Mouse (Mus musculus): ENCODE measurements around the gene Mrm2. TPM values are rescaled to one million over a fixed set of nuclear protein-coding genes. Genes with fewer than 3 reads are reported as not detected.

The Mrm2 gene
- polyA plus RNA-seq, 1 experiment from 2014 or later, result 20.3 TPM

DNA sequence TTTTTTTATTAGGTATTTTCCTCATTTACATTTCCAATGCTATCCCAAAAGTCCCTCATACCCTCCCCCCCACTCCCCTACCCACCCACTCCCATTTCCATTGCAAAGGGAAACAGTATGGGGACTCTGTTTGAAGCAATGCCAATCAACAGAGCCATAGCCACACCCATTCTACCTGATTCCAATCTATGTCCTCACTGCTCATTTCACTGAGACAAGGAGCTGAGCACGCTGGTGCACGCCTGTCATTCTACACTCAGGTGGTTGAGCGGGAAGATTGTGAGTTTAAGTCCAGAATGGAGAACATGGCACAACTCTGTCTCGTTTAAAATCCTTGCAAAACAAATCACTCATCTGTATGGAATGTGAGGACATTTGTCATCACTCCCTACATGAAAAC is 821 bp upstream of the Mrm2 start:
- Histone ChIP-seq H3K36me3 (ENCODE audit: control insufficient read depth, insufficient read depth, low read length) (peaks cover 12% of the 10 kb centered on the region), H3K9me3 (ENCODE audit: control insufficient read depth, low read length) (no peaks in the 10 kb centered on the region), H3K27me3 (ENCODE audit: control insufficient read depth, insufficient read depth, low read length) (no peaks in the 10 kb centered on the region), H3K27ac (replicated peaks; ENCODE audit: low read depth, low read length) (no peak overlapping the region; the same call in 1 of the 2 replicates), H3K4me1 (ENCODE audit: control insufficient read depth, insufficient read depth, low read length) (peaks cover 7% of the 10 kb centered on the region), H3K4me2 (ENCODE audit: low read length) (no peak overlapping the region; the same call in 1 of the 2 replicates), H3K4me3 (replicated peaks; ENCODE audit: low read depth, low read length) (no peak overlapping the region), H3K9ac (replicated peaks; ENCODE audit: low read length) (no peak overlapping the region)
- ATAC-seq (ENCODE audit: low FRiP score, low TSS enrichment), result no peak
- no peak for DNase-seq
- WGBS, result 75% methylated on average over 4 of the region's 4 CpGs

DNA sequence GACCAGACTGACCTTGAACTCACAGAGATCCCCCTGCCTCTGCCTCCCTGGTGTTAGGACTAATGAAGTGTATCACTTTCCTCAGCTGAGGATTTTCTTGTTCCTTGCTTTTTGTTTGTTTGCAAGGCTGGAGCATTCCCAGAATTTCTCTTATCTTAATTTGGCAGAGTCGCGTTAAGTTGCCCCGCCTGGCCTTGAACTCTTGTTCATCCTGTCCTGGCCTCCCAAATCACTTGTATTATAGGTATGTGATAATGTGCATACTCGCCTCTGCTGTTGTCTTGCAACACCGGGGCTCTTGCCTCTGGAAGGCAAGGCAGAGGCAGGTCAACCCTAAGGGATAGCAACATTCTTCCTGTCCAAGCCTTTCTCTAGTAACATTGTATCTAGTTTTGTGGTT is 7.6 kb downstream of the Mrm2 start:
- peaks cover 16% of the 10 kb centered on the region for H3K36me3 ChIP-seq (ENCODE audit: control insufficient read depth, insufficient read depth, low read length)
- H3K9ac ChIP-seq (replicated peaks; ENCODE audit: low read length), result no peak overlapping the region
- no peak for DNase-seq
- no peaks in the 10 kb centered on the region for H3K27me3 ChIP-seq (ENCODE audit: control insufficient read depth, insufficient read depth, low read length)
- peaks cover 11% of the 10 kb centered on the region for H3K4me1 ChIP-seq (ENCODE audit: control insufficient read depth, insufficient read depth, low read length)
- no peak overlapping the region for H3K27ac ChIP-seq (replicated peaks; ENCODE audit: low read depth, low read length)
- 96% methylated on average over 5 of the region's 5 CpGs for WGBS
- no peaks in the 10 kb centered on the region for H3K9me3 ChIP-seq (ENCODE audit: control insufficient read depth, low read length)
- no peak overlapping the region for H3K4me2 ChIP-seq (ENCODE audit: low read length)
- no peak for ATAC-seq (ENCODE audit: low FRiP score, low TSS enrichment)
- H3K4me3 ChIP-seq (replicated peaks; ENCODE audit: low read depth, low read length), result no peak overlapping the region

DNA sequence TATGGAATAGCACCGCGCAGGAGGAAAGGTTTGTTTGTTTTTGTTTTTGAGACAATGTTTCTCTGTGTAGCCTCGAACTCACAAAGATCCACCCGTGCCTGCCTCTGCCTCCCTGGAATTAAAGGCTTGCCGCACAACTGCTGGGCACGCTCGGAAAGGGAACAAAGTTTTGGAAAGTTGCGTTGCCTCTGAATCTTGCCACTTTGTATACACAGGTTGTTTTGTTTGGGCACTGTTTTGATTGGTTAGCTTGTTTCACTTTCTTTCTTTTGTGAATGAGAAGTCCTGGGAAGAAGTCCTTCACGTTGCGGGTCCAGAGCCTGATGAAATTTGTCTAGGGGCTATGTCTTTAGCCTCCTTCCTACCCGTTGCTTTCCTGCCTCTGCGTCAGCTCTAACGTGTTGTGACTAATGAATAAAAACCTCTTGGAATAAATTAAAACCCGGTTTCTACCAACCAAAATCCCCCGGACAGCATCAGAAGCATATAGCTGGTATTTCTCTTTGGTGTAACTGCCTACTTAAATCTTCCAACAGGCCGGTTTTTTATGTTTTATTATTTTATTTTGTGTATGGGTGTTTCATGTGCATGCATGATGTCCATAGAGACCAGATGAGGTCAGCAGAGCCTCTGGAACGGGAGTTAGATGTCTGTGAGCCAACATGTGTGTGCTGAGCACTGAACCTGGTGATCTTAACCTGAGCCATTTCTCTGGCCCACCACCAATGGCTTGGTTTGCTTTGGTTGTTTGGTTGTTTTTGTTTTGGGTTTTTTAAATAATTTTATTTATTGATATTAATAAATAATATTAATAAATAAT is 9.7 kb downstream of the Mrm2 start:
- H3K27ac ChIP-seq (replicated peaks; ENCODE audit: low read depth, low read length), result peak overlapping the region; percentile 78
- peak overlapping the region; percentile 98 for H3K9ac ChIP-seq (replicated peaks; ENCODE audit: low read length)
- H3K4me3 ChIP-seq (replicated peaks; ENCODE audit: low read depth, low read length), result peak overlapping the region; percentile 91
- H3K36me3 ChIP-seq (ENCODE audit: control insufficient read depth, insufficient read depth, low read length), result peaks cover 3% of the 10 kb centered on the region; the same call in 1 of the 2 replicates
- WGBS, result 1% methylated on average over 17 of the region's 17 CpGs
- H3K9me3 ChIP-seq (ENCODE audit: control insufficient read depth, low read length), result no peaks in the 10 kb centered on the region
- peak overlapping the region; percentile 78 for H3K4me2 ChIP-seq (ENCODE audit: low read length)
- DNase-seq (peak; percentile 55), ATAC-seq (ENCODE audit: low FRiP score, low TSS enrichment) (no peak)
- peaks cover 11% of the 10 kb centered on the region for H3K4me1 ChIP-seq (ENCODE audit: control insufficient read depth, insufficient read depth, low read length)
- no peaks in the 10 kb centered on the region for H3K27me3 ChIP-seq (ENCODE audit: control insufficient read depth, insufficient read depth, low read length)

DNA sequence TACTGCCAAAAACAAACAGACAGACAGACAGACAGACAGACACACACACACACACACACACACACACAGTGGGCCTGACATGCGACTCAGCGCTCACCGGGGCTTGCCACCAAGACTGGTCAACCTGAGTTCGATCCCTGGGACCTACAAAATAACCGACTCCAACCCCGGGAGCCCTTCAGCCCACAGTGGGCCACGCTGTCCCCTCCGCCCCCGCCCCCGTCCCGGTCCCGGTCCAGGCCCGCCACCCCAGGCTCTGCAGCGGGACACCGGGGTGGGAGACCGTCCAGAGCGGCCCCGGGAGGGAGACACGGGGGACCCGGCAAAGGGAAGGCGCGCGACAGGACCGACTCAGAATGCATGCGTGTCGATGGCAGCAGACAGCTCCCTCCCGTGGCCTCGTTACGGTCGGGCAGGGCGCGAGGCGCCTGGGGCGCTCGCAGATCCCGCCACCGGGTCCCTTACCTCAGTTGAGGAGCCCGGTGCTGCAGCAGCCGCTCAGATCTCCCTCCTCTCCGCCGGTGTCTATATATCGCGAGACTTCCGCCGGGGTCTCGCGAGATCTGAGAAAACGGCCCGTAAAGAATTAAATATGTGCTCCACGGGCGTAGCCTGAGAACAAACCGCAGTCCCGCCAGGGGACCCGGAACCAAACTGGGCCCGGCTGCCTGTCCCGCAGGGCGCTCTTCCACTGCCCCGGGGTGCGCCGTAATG is 10.5 kb downstream of the Mrm2 start, which contains the start of the genes Mad1l1 and Nudt1:
Mad1l1 (minus strand) TSS at position 511 of the 714 bp plus-strand sequence.
Nudt1 (plus strand) TSS at position 615 of the 714 bp plus-strand sequence.
- ATAC-seq (ENCODE audit: low FRiP score, low TSS enrichment), result peak; percentile 89
- H3K36me3 ChIP-seq (ENCODE audit: control insufficient read depth, insufficient read depth, low read length), result no peaks in the 10 kb centered on the region
- peak within 1 kb of the TSS; percentile 78 for H3K4me2 ChIP-seq (ENCODE audit: low read length)
- H3K4me3 ChIP-seq (replicated peaks; ENCODE audit: low read depth, low read length), result peak within 1 kb of the TSS; percentile 91
- no peaks in the 10 kb centered on the region for H3K27me3 ChIP-seq (ENCODE audit: control insufficient read depth, insufficient read depth, low read length)
- peaks cover 11% of the 10 kb centered on the region for H3K4me1 ChIP-seq (ENCODE audit: control insufficient read depth, insufficient read depth, low read length)
- no peaks in the 10 kb centered on the region for H3K9me3 ChIP-seq (ENCODE audit: control insufficient read depth, low read length)
- DNase-seq, result peak; percentile 98
- peak within 1 kb of the TSS; percentile 78 for H3K27ac ChIP-seq (replicated peaks; ENCODE audit: low read depth, low read length)
- WGBS, result under 1% methylated on average over 60 of the region's 60 CpGs
- peak within 1 kb of the TSS; percentile 98 for H3K9ac ChIP-seq (replicated peaks; ENCODE audit: low read length)

DNA sequence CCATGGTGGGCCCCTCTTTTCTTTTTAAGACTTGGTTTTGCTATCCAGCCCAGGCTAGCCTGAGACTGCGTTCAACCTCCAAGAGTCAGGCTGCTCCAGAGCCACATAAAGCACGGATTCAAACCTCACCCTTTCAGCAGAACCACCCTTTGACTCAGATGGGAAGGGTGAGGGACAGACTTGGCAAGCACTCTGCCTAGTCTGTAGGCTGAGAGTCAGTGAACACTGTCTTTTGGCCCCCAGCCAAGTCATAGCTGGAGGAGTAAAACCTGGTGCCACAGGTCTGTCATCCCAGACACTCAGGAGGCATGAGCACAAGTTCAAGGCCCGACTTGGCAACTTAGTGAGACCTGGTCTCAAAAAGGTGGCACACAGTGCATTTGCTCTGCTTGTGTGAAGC is 15.0 kb downstream of the Mrm2 start:
- Histone ChIP-seq H3K36me3 (ENCODE audit: control insufficient read depth, insufficient read depth, low read length) (peaks cover 30% of the 10 kb centered on the region), H3K27ac (replicated peaks; ENCODE audit: low read depth, low read length) (no peak overlapping the region), H3K4me1 (ENCODE audit: control insufficient read depth, insufficient read depth, low read length) (peaks cover 11% of the 10 kb centered on the region), H3K4me3 (replicated peaks; ENCODE audit: low read depth, low read length) (no peak overlapping the region), H3K9me3 (ENCODE audit: control insufficient read depth, low read length) (no peaks in the 10 kb centered on the region), H3K27me3 (ENCODE audit: control insufficient read depth, insufficient read depth, low read length) (no peaks in the 10 kb centered on the region), H3K4me2 (ENCODE audit: low read length) (no peak overlapping the region), H3K9ac (replicated peaks; ENCODE audit: low read length) (no peak overlapping the region)
- 88% methylated on average over 3 of the region's 3 CpGs for WGBS
- no peak for ATAC-seq (ENCODE audit: low FRiP score, low TSS enrichment)
- DNase-seq, result no peak

DNA sequence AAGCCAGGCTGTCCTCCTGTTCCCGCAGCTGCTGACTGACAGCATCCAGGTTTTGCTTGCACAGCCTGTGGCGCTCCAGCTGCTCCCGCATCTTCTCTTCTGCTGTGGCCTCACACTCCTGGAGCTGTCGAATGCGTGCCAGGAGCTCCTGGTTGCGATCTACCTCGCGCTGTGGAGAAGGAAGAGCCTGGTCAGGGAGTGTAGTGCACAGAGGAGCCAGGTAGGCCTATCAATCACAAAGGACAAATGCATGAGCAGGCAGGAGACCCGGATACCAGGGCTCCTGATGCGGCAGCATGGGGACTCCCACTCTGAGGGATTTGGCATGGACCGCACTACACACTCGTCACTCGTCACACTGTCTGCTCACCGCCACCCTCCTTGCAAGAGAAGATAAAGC is 24.1 kb downstream of the Mrm2 start:
- H3K9me3 ChIP-seq (ENCODE audit: control insufficient read depth, low read length), result no peaks in the 10 kb centered on the region
- no peak overlapping the region for H3K27ac ChIP-seq (replicated peaks; ENCODE audit: low read depth, low read length)
- DNase-seq (no peak), ATAC-seq (ENCODE audit: low FRiP score, low TSS enrichment) (no peak)
- no peak overlapping the region for H3K4me2 ChIP-seq (ENCODE audit: low read length)
- no peaks in the 10 kb centered on the region for H3K4me1 ChIP-seq (ENCODE audit: control insufficient read depth, insufficient read depth, low read length)
- no peak overlapping the region for H3K9ac ChIP-seq (replicated peaks; ENCODE audit: low read length)
- H3K4me3 ChIP-seq (replicated peaks; ENCODE audit: low read depth, low read length), result no peak overlapping the region
- H3K27me3 ChIP-seq (ENCODE audit: control insufficient read depth, insufficient read depth, low read length), result no peaks in the 10 kb centered on the region
- WGBS, result 93% methylated on average over 14 of the region's 14 CpGs
- peaks cover 75% of the 10 kb centered on the region for H3K36me3 ChIP-seq (ENCODE audit: control insufficient read depth, insufficient read depth, low read length)

DNA sequence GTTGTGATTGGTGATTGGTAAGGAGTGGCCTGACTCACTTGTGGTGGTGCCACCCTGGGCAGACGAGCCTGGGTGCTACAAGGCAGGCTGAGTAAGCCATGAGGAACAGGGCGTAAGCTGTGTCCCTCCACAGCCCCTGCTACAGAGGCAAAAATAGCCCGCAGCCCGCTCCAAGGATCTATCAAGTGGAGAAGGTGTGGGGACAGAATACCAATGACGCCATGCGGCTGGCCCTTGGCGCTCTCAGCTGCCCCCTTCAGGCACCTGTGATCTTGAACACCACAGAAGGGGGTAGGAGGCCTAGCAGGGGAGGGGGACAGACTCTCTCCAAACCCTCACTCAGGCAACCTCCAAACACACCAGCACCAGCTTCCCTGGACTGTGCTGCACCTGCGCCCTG is 25.7 kb downstream of the Mrm2 start:
- no peak overlapping the region for H3K27ac ChIP-seq (replicated peaks; ENCODE audit: low read depth, low read length)
- H3K36me3 ChIP-seq (ENCODE audit: control insufficient read depth, insufficient read depth, low read length), result peaks cover 72% of the 10 kb centered on the region
- H3K9me3 ChIP-seq (ENCODE audit: control insufficient read depth, low read length), result no peaks in the 10 kb centered on the region
- DNase-seq (peak; percentile 10), ATAC-seq (ENCODE audit: low FRiP score, low TSS enrichment) (no peak)
- WGBS, result 75% methylated on average over 8 of the region's 8 CpGs
- no peak overlapping the region for H3K9ac ChIP-seq (replicated peaks; ENCODE audit: low read length)
- no peaks in the 10 kb centered on the region for H3K4me1 ChIP-seq (ENCODE audit: control insufficient read depth, insufficient read depth, low read length)
- H3K27me3 ChIP-seq (ENCODE audit: control insufficient read depth, insufficient read depth, low read length), result no peaks in the 10 kb centered on the region
- no peak overlapping the region for H3K4me2 ChIP-seq (ENCODE audit: low read length)
- H3K4me3 ChIP-seq (replicated peaks; ENCODE audit: low read depth, low read length), result no peak overlapping the region

DNA sequence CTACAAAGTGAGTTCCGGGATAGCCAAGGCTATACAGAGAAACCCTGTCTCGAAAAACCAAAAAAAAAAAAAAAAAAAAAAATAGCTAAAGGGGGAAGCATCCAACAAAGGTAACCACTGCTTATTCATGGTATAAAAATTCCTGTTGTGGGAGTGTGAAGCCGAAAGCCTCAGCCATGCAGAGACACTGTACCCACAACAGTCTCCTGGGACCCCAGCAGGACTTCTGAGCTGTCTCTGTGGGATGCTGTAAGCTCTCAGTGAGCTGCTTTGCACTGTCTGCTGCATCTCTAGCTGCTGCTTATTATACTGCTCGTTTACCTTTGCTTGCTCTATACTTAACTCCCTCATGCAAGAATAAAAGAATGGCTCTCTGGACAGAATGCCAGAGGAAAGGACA is 33.4 kb downstream of the Mrm2 start:
- DNase-seq (no peak), ATAC-seq (ENCODE audit: low FRiP score, low TSS enrichment) (no peak)
- Histone ChIP-seq H3K4me2 (ENCODE audit: low read length) (no peak overlapping the region), H3K4me1 (ENCODE audit: control insufficient read depth, insufficient read depth, low read length) (no peaks in the 10 kb centered on the region), H3K27me3 (ENCODE audit: control insufficient read depth, insufficient read depth, low read length) (no peaks in the 10 kb centered on the region), H3K27ac (replicated peaks; ENCODE audit: low read depth, low read length) (no peak overlapping the region), H3K9ac (replicated peaks; ENCODE audit: low read length) (no peak overlapping the region), H3K4me3 (replicated peaks; ENCODE audit: low read depth, low read length) (no peak overlapping the region), H3K36me3 (ENCODE audit: control insufficient read depth, insufficient read depth, low read length) (peaks cover 67% of the 10 kb centered on the region), H3K9me3 (ENCODE audit: control insufficient read depth, low read length) (no peaks in the 10 kb centered on the region)
- 88% methylated on average over 4 of the region's 4 CpGs for WGBS

All from midbrain, embryonic 14.5 days (tissue).